Mouse (Mus musculus) gastrocnemius, postnatal 25 days (tissue): ENCODE measurements around the gene Pld3. TPM values are rescaled to one million over a fixed set of nuclear protein-coding genes. Genes with fewer than 3 reads are reported as not detected.
A peak's percentile ranks its signal among the peaks of the same experiment; 100 is the strongest.
"Not testable (repeated sequence)": the region's sequence is repeated elsewhere in the genome, so short reads cannot be mapped to it uniquely, and the experiment has no call there.

ENCODE experiments used
- DNase-seq: peaks from one replicate; pipeline ENCODE4 v3.0.0; 2022
- total RNA-seq, 2 experiments: library from RNA; stranded (reverse); gene quantifications; 1 replicate in 1 of 2; 2 replicates in 1 of 2; pipeline ENCODE4 v1.2.3; 2021

Gene Pld3
- total RNA-seq, 2 experiments from 2014 or later, result 14.9 to 15.0 TPM

GRCm38 (mm10) chr7:27523805-27524204, 29.2 kb downstream of the Pld3 start:
- no peak for DNase-seq

GRCm38 (mm10) chr7:27522967-27523366, 30.1 kb downstream of the Pld3 start, which contains the start of gene Hipk4:
Hipk4 (plus strand) TSS chr7:27523267.
- DNase-seq, result no peak

DNA sequence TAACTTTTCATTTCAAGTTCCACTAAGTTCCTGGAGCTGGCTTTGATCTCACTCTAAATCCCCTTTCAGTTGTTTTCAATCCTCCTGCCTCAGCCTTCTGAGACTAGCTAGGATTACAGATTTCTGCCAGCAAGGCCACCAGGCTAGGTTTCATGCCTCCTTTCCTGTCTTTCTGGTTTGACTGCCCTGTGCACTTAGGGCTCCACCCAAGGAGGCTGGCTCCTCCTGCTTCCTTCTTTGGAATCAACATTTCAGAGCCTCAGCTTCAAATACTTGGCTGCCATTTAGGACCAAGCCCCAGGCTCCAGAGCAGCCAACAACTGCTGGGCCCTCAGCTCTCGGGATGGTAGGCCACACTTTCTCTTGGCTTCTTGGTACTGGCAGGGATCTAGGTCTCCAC, 32.4 kb downstream of the Pld3 start:
- DNase-seq, result no peak

GRCm38 (mm10) chr7:27520104-27520503, 32.9 kb downstream of the Pld3 start:
- DNase-seq, result no peak

DNA sequence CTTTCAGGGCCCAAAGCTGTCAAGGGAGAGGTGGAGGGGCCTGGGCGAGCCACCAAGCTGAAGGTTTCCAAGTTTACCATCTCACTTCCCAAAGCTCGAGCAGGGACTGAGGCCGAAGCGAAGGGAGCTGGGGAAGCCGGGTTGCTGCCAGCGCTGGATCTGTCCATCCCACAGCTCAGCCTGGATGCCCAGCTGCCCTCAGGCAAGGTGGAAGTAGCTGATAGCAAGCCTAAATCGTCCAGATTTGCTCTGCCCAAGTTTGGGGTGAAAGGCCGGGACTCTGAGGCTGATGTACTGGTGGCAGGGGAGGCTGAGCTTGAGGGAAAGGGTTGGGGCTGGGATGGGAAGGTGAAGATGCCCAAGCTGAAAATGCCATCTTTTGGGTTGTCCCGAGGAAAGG, 34.7 kb downstream of the Pld3 start:
- DNase-seq, result no peak

DNA sequence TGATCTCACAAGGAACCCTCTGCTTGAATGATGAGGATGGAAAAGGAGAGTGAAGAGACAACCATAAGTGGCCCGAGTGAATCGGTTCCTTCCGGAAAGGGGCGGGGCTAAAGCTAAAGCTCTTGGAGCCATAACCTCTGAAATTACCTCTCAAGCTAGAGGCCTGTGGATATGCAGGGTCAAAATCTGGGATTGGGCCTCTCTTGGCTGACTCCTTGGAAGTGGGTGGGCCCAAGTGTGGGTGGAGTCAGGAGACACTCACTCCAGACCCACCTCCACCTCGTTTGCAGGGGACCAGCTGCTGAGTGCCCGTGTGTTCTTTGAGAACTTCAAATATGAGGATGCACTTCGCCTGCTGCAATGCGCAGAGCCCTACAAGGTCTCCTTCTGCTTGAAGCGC, 38.1 kb downstream of the Pld3 start:
- DNase-seq, result no peak

GRCm38 (mm10) chr7:27510809-27511208, 42.2 kb downstream of the Pld3 start:
- DNase-seq, result no peak

GRCm38 (mm10) chr7:27508648-27509005, 44.4 kb downstream of the Pld3 start:
- peak; percentile 47 for DNase-seq

- peak; percentile 96 for DNase-seq
These were observed 45.0 kb downstream of the Pld3 start for GRCm38 (mm10) chr7:27507711-27508647.

GRCm38 (mm10) chr7:27506765-27507370, 46.1 kb downstream of the Pld3 start:
- DNase-seq, result no peak

DNA sequence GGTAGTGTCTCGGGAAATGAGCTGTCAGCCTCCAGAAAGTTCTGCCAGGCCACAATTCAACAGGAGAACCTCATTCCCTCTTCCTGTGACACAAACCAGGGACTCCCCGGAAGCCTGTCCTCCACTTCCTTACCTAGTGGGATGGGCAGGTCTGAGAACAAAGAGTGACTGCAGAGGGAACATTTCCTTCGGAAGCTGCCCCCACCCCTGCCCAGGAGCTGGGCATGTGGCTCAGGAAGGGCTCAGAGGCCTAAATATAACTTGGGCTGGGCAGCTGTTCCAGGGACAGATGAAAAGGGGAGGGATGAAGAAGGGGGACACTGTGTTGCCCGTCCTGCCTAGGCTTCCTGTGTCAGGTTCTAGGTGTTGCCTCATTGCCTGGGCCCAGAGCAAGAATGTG, 51.4 kb downstream of the Pld3 start:
- peak; percentile 84 for DNase-seq

DNA sequence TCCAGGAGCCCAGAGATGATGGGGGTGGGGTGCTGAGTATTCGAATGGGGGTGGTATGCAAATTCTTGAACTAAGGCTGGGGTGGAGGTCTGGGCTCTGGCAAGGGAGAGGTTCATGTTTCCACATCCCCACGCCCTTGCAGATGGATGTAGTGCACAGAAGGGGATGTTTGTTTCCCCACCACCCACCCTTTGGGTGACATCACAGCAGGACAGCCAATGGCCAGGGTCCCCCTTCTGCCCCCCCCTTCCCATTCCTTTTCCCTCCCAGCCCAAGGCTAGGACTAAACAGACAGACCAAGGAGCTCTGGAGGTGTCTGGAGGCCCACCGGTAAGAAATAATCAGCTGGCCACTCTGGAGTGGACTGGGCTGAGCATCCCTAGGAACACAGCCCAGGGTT, 54.0 kb downstream of the Pld3 start, which contains the start of gene Prx:
Prx (plus strand) TSS at position 289 of the 400 bp plus-strand sequence.
- DNase-seq, result no peak

DNA sequence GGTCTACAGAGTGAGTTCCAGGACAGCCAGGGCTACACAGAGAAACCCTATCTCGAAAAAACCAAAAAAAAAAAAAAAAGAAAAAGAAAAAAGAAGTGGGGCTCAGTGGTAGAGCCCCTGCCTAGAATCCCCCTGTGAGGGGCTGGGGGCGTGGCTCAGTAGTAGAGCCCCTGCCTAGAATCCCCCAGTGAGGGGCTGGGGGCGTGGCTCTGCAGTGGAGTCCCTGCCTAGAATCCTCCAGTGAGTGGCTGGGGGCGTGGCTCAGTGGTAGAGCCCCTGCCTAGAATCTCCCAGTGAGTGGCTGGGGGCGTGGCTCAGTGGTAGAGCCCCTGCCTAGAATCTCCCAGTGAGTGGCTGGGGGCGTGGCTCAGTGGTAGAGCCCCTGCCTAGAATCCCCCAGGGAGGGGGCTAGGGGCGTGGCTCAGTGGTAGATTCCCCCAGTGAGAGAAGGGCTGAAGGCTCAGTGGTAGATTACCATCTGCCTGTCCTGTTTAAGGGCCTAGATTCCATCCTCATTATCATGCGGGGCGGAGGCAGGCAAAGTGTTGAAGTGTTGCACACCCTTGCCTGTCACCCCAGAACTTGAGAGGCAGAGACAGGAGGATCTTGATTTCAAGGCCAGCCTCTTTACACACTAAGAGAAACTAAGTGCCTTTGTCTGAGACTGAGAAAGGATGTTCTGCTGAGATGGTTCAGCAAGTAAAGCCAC, 58.2 kb downstream of the Pld3 start:
- not testable (repeated sequence) for DNase-seq

DNA sequence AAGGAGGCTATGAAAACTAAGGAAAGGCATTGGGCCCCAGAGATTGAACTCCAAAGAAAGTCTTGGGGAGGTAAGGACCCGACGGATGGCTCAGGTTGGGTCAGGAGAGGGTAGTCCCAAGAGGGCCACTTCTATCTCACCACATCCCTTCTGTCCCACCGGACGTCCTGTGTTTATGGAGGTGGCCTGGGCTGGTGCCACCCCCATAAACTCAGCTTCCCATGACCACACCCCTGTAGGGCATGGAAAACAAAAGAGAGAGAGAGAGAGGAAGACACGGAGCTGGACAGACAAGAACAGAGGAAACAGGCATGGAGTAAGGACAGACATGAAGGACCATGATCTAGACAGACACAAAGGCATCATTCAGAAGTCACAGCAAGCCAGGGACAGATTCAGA, 59.6 kb downstream of the Pld3 start:
- no peak for DNase-seq

- DNase-seq, result no peak
These were observed 60.0 kb downstream of the Pld3 start for GRCm38 (mm10) chr7:27493022-27493421.

- no peak for DNase-seq
These were observed 61.2 kb downstream of the Pld3 start for GRCm38 (mm10) chr7:27491856-27492255.

DNA sequence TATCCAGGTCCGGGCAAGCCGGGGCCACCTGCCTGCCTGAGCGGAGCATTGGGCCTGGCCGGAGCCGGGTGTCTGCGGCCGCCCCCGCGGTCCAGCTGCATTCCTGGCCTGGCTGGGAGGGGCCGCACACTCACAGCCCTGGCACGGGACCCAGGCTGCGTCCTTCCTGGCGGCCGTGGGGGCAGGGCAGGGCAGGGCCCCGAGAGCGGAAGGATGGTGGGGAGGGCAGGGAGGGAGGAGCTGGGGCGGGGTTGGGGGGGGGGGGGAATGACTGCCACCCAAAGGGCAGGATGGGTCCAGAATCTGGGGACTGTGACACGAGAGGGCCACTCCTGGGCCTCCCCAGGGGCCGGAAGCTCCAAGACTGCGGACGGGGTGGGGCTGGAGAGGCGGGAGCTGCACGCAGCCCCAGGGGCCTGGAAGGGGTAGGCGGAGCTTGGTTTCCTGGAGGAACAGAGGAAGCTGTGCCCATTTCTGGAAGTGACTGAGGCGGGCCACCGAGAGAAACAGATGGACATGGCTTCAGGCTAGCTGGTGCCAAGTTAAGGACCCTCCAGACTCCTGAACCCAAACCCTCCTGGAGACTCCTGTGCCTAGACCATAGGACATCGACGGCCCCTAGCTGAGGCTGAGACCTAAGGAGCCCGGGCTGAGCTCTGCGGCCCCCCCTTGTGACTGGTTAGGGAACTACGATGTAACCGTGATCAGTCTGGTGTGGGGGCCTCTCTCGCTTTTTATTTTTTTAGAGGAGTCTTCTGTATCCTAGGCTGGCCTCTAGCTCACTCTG, 62.3 kb downstream of the Pld3 start:
- peak; percentile 96 for DNase-seq

GRCm38 (mm10) chr7:27490227-27490542, 62.8 kb downstream of the Pld3 start:
- DNase-seq, result no peak

- no peak for DNase-seq
These were observed 63.6 kb downstream of the Pld3 start for GRCm38 (mm10) chr7:27489270-27489869.

DNA sequence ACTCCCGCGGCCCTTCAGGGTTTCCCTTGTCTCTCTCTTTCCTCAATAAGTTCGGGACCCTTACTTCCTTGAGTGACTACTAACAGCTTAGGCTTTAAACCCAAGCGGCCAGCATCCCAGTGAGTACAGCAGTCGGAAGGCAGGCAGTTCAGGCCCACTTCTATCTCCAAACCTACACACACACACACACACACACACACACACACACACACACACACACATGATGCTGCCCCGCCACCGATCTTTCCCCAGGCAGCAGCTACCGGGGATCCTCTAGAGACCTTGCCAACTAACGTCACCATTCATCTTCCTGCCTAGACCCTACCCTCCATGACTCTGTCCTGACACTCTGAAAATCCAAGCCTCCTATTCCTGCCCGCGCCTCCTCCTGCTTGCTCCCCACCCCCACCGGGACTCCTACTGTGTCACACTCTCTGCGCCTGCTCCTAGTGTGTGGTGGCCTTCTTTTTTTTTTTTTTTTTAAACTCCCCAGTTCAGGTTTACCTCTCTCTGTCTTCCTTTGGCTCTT, 65.2 kb downstream of the Pld3 start:
- DNase-seq, result peak; percentile 56
